Mouse (Mus musculus) kidney, embryonic 15.5 days (tissue): ENCODE data around the gene Tfeb. TPM values are rescaled to one million over a fixed set of nuclear protein-coding genes. Genes with fewer than 3 reads are reported as not detected.
A peak's percentile ranks its signal among the peaks of the same experiment; 100 is the strongest.

Experiments
- ATAC-seq: fragments of 200-750 bp; cut with Nextera tagmentation; replicated peaks from 2 replicates; pipeline ENCODE4 v1.8.0; 2017; ENCODE audit warnings: moderate TSS enrichment; ENCODE audit not compliant: low FRiP score
- H3K27ac ChIP-seq: fragments of 300-500 bp; sonication (generic); 2 replicates; pipeline ENCODE4 v1.5.1; 2015; ENCODE audit warnings: mild to moderate bottlenecking, inconsistent platforms
- H3K27me3 ChIP-seq: fragments of 300-500 bp; sonication (generic); 2 replicates; pipeline ENCODE4 v1.6.1; 2015; ENCODE audit warnings: inconsistent platforms
- H3K36me3 ChIP-seq: fragments of 300-500 bp; sonication (generic); 2 replicates; pipeline ENCODE4 v1.6.1; 2015; ENCODE audit warnings: inconsistent platforms
- H3K4me1 ChIP-seq: fragments of 300-500 bp; sonication (generic); 2 replicates; pipeline ENCODE4 v1.6.1; 2015; ENCODE audit warnings: inconsistent platforms
- H3K4me2 ChIP-seq: fragments of 300-500 bp; sonication (generic); 2 replicates; pipeline ENCODE4 v1.6.1; 2015; ENCODE audit warnings: moderate library complexity, mild to moderate bottlenecking, inconsistent platforms
- H3K4me3 ChIP-seq: fragments of 300-500 bp; sonication (generic); replicated peaks from 2 replicates; pipeline ENCODE4 v1.5.1; 2015; ENCODE audit warnings: mild to moderate bottlenecking, inconsistent platforms
- H3K9ac ChIP-seq: fragments of 300-500 bp; sonication (generic); 2 replicates; pipeline ENCODE4 v1.6.1; 2015; ENCODE audit warnings: mild to moderate bottlenecking, inconsistent platforms
- H3K9me3 ChIP-seq: fragments of 300-500 bp; sonication (generic); replicated peaks from 2 replicates; pipeline ENCODE4 v1.6.1; 2016; ENCODE audit warnings: inconsistent platforms
- WGBS: fragments of 180-500 bp; shearing (Covaris S2); methylation state at CpG from one replicate; pipeline ENCODE4 v1.1.7; 2015; ENCODE audit warnings: mixed read lengths; 5-methylcytosine and 5-hydroxymethylcytosine counted together
- polyA plus RNA-seq: library from polyadenylated mRNA; unstranded; fragments of >200 nt; fragmentation: Nextera tagmentation; extraction: Ambion mirVana; gene quantifications from 2 replicates; pipeline ENCODE4 v1.2.1, GENCODE M21; 2015

The Tfeb gene
- polyA plus RNA-seq, 1 experiment from 2014 or later: 15.2 TPM

GRCm38 (mm10) chr17:47715037-47715436 is 21.8 kb upstream of the Tfeb start:
- Histone ChIP-seq H3K27me3 (no peaks in the 10 kb centered on the region), H3K9ac (no peak overlapping the region), H3K36me3 (no peaks in the 10 kb centered on the region), H3K4me2 (no peak overlapping the region), H3K4me3 (no peak overlapping the region), H3K4me1 (no peaks in the 10 kb centered on the region), H3K9me3 (no peaks in the 10 kb centered on the region), H3K27ac (no peak overlapping the region)
- WGBS: 56% methylated on average over 3 of the region's 3 CpGs
- ATAC-seq: no peak

DNA sequence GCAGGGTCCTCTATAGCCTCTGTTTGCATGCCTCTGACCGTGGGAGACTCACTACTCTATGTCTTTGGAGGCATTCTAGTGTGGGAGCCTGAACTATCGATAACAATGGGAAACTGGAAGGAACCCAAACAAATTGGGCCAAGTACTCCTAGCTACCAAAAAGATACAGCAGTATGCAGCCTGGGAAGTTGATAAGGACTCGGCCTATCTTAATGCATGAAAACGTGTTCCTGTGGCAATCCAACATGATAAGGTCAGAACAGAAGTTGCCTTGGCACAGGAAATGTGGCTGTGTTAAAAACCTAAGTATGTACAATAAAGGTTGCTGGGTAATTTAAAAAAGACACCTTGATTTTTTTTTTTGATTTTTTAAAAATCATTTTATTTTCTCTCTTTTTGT is 15.6 kb upstream of the Tfeb start:
- Histone ChIP-seq H3K27ac (no peak overlapping the region), H3K36me3 (no peaks in the 10 kb centered on the region), H3K9ac (no peak overlapping the region), H3K4me1 (no peaks in the 10 kb centered on the region), H3K27me3 (no peaks in the 10 kb centered on the region), H3K4me3 (no peak overlapping the region), H3K4me2 (no peak overlapping the region), H3K9me3 (no peaks in the 10 kb centered on the region)
- no peak for ATAC-seq
- 83% methylated on average over 4 of the region's 4 CpGs for WGBS

- no peak for ATAC-seq
- Histone ChIP-seq H3K9ac (no peak within 1 kb of the TSS), H3K27me3 (no peaks in the 10 kb centered on the region), H3K4me2 (no peak within 1 kb of the TSS), H3K27ac (no peak within 1 kb of the TSS), H3K4me1 (peaks cover 6% of the 10 kb centered on the region; the same call in 1 of the 2 replicates), H3K4me3 (no peak within 1 kb of the TSS), H3K36me3 (no peaks in the 10 kb centered on the region), H3K9me3 (no peaks in the 10 kb centered on the region)
- WGBS: 65% methylated on average over 11 of the region's 11 CpGs
These were observed 10.3 kb upstream of the Tfeb start, which contains the start of gene Pgc for GRCm38 (mm10) chr17:47726566-47726965. Gene Pgc, plus strand, starts transcription at chr17:47726842.

DNA sequence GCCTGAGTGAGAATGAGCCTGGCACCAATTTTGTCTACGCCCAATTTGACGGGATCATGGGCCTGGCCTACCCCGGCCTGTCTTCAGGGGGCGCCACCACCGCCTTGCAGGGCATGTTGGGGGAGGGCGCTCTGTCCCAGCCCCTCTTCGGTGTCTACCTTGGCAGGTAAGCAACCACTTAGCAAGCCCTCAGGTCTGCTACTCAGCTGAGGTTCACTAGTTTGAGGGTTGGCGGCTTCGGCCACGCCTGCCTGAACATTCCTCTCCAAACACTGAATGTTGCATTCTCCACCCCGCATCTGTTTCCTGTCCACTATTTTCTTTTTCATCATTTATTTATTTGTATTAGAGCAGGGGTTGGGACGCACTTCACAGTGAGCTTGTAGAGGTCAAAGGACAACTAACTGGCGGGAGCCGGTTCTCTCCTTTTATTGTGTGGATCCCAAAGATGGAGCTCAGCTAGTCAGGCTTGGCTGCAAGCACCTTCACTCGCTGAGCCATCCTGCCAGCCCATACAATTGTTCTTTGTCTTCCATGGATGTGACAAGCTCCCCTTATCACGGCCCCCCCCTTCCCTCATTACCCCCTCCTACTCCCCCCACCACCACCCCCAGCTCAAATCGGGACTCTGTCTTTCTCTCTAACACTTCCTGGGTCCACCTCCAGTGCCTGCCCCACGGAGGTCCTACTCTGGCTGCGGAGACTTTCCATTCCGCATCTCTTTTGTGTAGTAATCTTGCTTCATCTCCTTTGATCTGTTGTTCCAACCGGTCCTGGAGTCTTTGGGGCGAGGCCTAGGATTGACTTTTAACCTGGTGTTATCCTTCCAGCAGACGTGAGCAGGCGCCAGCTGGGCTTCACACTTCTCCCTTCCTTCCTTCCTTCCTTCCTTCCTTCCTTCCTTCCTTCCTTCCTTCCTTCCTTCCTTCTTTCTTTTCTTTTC is 5.9 kb upstream of the Tfeb start:
- Histone ChIP-seq H3K27me3 (no peaks in the 10 kb centered on the region), H3K4me3 (no peak overlapping the region), H3K9me3 (no peaks in the 10 kb centered on the region), H3K36me3 (no peaks in the 10 kb centered on the region), H3K9ac (no peak overlapping the region), H3K4me2 (no peak overlapping the region), H3K4me1 (peaks cover 6% of the 10 kb centered on the region; the same call in 1 of the 2 replicates), H3K27ac (no peak overlapping the region)
- peak; percentile 13; the same call in 1 of the 2 replicates for ATAC-seq
- WGBS: 51% methylated on average over 24 of the region's 24 CpGs

DNA sequence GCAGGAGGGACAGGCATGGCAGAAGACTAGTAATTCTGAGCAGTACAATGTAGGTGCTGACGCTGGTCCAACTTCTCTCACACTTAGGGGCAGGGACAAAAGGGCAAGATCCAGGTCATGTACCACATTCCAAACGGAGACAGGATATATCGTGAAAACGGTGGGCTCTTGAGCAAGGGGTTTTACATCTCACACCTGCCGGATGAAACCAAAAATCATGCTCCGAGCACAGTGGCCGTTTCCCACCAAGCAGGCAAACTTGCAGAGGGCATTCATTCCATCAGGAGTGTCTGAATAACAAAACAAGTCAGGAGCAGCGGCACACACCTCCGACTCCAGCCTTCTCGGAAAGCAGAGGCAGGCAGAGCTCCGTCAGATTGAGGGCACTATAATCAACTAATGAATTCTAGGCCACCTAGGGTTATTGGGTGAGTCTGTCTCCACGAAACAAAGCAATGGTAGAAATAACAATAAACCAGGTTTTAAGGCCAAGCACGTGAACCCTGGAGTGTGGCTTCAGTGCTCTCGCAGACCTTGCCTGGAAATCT is 1.2 kb upstream of the Tfeb start:
- no peak for ATAC-seq
- Histone ChIP-seq H3K27me3 (0 out of 2 replicates have a peak, but pooled peaks cover 8% of the 10 kb centered on the region), H3K4me2 (no peak overlapping the region), H3K9me3 (no peaks in the 10 kb centered on the region), H3K9ac (no peak overlapping the region), H3K4me1 (peaks cover 31% of the 10 kb centered on the region), H3K4me3 (no peak overlapping the region), H3K36me3 (no peaks in the 10 kb centered on the region), H3K27ac (no peak overlapping the region)
- 74% methylated on average over 14 of the region's 14 CpGs for WGBS

DNA sequence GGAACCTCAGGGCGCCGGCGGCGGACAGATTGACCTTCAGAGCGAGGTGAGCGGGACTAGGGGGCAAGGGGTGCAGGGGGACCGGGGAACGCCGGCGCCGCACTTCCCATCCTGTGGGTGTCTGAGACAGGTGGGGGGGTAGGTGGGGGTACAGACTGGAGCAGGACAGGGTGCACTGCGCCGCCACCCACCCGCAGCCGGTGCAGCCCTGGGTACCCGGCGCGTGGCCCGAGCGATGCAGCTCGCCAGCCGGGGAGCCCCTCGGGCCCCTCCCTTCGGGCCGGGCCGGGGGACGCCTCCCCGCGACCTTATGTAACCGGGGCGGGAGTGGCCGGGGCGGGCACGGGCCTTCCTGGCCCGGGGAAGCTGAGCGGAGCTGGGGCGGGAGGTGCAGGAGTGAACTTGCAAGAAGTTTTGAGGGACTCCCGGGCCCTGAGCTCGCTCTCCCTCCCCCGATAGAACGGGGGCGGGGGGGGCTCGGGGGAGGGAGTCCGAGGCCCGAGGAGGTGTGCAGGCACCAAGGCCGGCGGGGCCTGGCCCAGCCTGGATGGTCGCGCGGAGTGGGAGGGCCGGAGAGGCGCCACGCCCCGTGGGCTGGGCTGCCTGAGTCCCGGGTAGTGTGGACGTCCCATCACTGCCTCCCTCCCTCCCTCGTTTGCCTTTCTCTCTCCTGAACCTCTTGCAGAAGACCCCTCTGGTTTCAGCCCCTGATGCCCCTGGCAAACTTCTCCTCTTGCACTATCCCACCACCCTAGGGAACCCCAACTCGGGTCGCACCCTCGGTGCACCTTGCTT is 638 bp downstream of the Tfeb start:
- Histone ChIP-seq H3K27me3 (0 out of 2 replicates have a peak, but pooled peaks cover 8% of the 10 kb centered on the region), H3K9me3 (no peaks in the 10 kb centered on the region), H3K9ac (peak overlapping the region; percentile 77), H3K36me3 (no peaks in the 10 kb centered on the region), H3K4me3 (peak overlapping the region; percentile 82), H3K27ac (peak overlapping the region; percentile 96), H3K4me1 (peaks cover 27% of the 10 kb centered on the region), H3K4me2 (peak overlapping the region; percentile 97)
- under 1% methylated on average over 52 of the region's 60 CpGs for WGBS
- peak; percentile 90 for ATAC-seq

GRCm38 (mm10) chr17:47738066-47738878 is 1.4 kb downstream of the Tfeb start:
- under 1% methylated on average over 49 of the region's 61 CpGs for WGBS
- Histone ChIP-seq H3K4me1 (peaks cover 29% of the 10 kb centered on the region), H3K4me2 (peak overlapping the region; percentile 97), H3K27ac (peak overlapping the region; percentile 96), H3K9ac (peak overlapping the region; percentile 77), H3K36me3 (no peaks in the 10 kb centered on the region), H3K9me3 (no peaks in the 10 kb centered on the region), H3K27me3 (0 out of 2 replicates have a peak, but pooled peaks cover 8% of the 10 kb centered on the region), H3K4me3 (peak overlapping the region; percentile 82)
- peak; percentile 80 for ATAC-seq

DNA sequence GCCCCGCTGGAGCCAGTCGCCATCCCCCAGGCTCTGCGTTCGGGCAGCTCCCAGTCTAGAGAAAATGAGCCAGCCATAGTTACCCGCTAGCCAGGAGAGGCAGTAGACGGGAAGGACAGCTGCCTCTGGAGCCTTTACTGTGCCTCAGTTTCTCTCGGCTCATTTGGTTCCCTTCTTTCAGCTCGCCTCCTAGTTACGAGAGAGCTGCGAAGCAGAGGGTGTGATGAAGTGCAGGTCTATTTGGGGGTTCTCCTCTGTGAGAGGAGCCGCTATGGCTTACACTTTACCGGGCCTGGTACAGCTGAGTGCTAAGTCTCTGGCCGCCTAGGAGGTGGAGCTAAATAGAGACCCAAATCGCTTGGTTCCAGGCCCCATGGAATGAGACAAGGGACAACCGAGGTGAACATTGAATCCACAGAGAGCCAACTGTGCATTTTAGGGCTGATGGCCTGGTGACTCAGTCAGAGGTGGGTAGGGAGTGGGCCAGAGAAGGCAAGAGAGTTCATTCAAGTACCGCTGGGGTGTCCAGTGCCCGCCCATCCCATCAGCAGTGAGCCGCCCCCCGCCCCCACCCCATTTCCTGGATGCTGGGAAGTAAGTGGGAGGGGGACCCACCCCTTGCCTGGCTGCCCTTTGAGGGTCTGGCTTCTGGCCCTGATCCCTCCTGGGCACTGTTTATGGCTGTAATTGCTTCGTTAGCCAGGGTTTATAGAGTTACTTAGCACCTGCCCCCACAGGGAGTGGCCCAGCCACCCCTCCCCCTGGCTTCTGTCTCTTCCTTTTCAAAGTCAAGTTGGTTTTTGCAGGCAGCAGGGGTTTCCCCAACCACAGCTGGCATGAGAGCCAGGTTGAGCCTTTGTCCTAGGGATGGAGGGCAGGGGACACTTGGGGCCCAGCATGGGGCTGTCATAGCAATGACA is 2.3 kb downstream of the Tfeb start:
- peak overlapping the region; percentile 77 for H3K9ac ChIP-seq
- WGBS: 6% methylated on average over 20 of the region's 20 CpGs

GRCm38 (mm10) chr17:47740186-47740585 is 3.4 kb downstream of the Tfeb start:
- Histone ChIP-seq H3K4me3 (no peak overlapping the region), H3K27me3 (0 out of 2 replicates have a peak, but pooled peaks cover 8% of the 10 kb centered on the region), H3K27ac (peak overlapping the region; percentile 96; the same call in 1 of the 2 replicates), H3K9me3 (0 out of 2 replicates have a peak, but pooled peaks cover 5% of the 10 kb centered on the region), H3K9ac (no peak overlapping the region), H3K4me2 (no peak overlapping the region), H3K36me3 (no peaks in the 10 kb centered on the region), H3K4me1 (peaks cover 31% of the 10 kb centered on the region)
- no peak for ATAC-seq
- 64% methylated on average over 2 of the region's 2 CpGs for WGBS

More for the DNA sequence above, 2.3 kb downstream of the Tfeb start:
- Histone ChIP-seq H3K9me3 (no peaks in the 10 kb centered on the region), H3K36me3 (no peaks in the 10 kb centered on the region), H3K4me2 (peak overlapping the region; percentile 97), H3K27ac (peak overlapping the region; percentile 96), H3K27me3 (0 out of 2 replicates have a peak, but pooled peaks cover 8% of the 10 kb centered on the region), H3K4me3 (peak overlapping the region; percentile 82), H3K4me1 (peaks cover 31% of the 10 kb centered on the region)
- no peak for ATAC-seq

- H3K36me3 ChIP-seq: no peaks in the 10 kb centered on the region
- H3K9me3 ChIP-seq: 0 out of 2 replicates have a peak, but pooled peaks cover 5% of the 10 kb centered on the region
- 38% methylated on average over 16 of the region's 16 CpGs for whole genome bisulfite sequencing
- H3K4me2 ChIP-seq: no peak overlapping the region
- no peak overlapping the region for H3K4me3 ChIP-seq
- H3K27ac ChIP-seq: no peak overlapping the region
- 0 out of 2 replicates have a peak, but pooled peaks cover 8% of the 10 kb centered on the region for H3K27me3 ChIP-seq
- ATAC-seq: no peak
- no peak overlapping the region for H3K9ac ChIP-seq
- H3K4me1 ChIP-seq: peaks cover 25% of the 10 kb centered on the region
These were observed 6.3 kb downstream of the Tfeb start for GRCm38 (mm10) chr17:47742991-47743734.
